Mouse (Mus musculus): ENCODE measurements around the gene Taok3. TPM values are rescaled to one million over a fixed set of nuclear protein-coding genes. Genes with fewer than 3 reads are reported as not detected.

Taok3 gene
- total and polyA plus RNA-seq, 3 experiments: 8.3 to 35.0 (median 17.4) TPM

DNA sequence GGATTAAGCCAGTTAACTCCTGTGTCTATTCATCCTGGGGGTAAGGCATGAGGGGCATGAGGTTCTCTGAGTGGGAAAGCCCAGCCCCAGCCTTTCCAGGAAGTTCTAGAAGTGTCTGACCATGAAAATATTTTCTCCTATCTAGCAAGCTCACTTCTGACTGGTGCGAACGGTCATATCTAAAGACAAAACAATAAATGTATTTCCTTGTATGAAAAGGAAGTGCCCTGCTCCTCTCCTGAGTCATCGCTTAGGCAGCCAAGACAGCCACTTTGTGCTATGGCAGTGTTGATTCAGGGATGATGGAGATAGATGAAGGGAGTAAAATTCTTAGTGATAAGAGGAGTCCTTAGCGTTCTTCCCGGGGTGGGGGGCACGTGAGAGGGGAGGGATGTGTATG lies 3.2 kb downstream of the Taok3 start:
- peaks cover 0 to 25% of the 10 kb centered on the region in 2 experiments; a peak in 2 of 4 replicates for H3K4me1 ChIP-seq (ENCODE audit: control insufficient read depth in 1 of 2, insufficient read depth in 2 of 2)
- in situ Hi-C loops (cut with MboI; ENCODE audit: low pct_ligation_motif_present, low pct_unique_long_range_greater_than_20kb, low sequenced_read_pairs): no loop called here

DNA sequence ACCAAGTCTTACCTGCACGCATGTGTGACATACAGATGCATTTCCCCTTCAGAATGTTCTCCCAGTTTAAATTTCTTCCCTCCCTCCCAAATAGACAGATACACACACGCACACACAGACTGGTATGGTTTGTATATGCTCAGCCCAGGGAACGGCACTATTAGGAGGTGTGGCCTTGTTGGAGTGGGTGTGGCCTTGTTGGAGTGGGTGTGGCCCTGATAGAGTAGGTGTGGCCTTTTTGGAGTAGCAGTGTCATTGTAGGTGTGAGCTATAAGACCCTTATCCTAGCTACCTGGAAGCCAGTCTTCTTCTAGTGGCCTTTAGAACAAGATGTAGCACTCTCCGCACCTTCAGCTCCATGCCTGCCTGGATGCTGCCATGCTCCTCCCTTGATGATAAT lies 3.9 kb downstream of the Taok3 start:
- H3K9ac ChIP-seq (ENCODE audit: insufficient read depth, low read depth): no peak overlapping the region
- H3K79me2 ChIP-seq (replicated peaks; ENCODE audit: control insufficient read depth, extremely low read depth, insufficient read depth, poor library complexity, severe bottlenecking): no peaks in the 10 kb centered on the region
- no peaks in the 10 kb centered on the region for H3K9me3 ChIP-seq (replicated peaks; ENCODE audit: low read length)
- H3K27ac ChIP-seq (ENCODE audit: insufficient read depth, low read depth): no peak overlapping the region
- peaks cover 0 to 23% of the 10 kb centered on the region in 2 experiments; a peak in 2 of 4 replicates for H3K4me1 ChIP-seq (ENCODE audit: control insufficient read depth in 1 of 2, insufficient read depth in 2 of 2)
- no peak for TF ChIP-seq GABPA (IDR thresholded peaks at IDR 0.05; ENCODE audit: insufficient replicate concordance, low read depth, low read length)
- no peak for TF ChIP-seq MXI1 (IDR thresholded peaks at IDR 0.05; ENCODE audit: low read depth, low read length)
- TF ChIP-seq MAZ (IDR thresholded peaks at IDR 0.05; ENCODE audit: low read depth, low read length): no peak
- no peak for TF ChIP-seq E2F4 (IDR thresholded peaks at IDR 0.05; ENCODE audit: insufficient replicate concordance, low read depth, low read length)
- no peak for TF ChIP-seq POLR2AphosphoS2 (IDR thresholded peaks at IDR 0.05; ENCODE audit: low read depth, low read length)
- no peak for TF ChIP-seq RCOR1 (conservative IDR thresholded peaks at IDR 0.05; ENCODE audit: low read depth, low read length)
- no peak for TF ChIP-seq ZMIZ1 (IDR thresholded peaks at IDR 0.05; ENCODE audit: low read depth, low read length)
- no peak for TF ChIP-seq BHLHE40 (IDR thresholded peaks at IDR 0.05; ENCODE audit: low read depth, low read length)
- TF ChIP-seq USF2 (conservative IDR thresholded peaks at IDR 0.05; ENCODE audit: low read depth, low read length): no peak
- TF ChIP-seq POLR2A (IDR thresholded peaks at IDR 0.05; ENCODE audit: low read depth, low read length): no peak
- TF ChIP-seq NRF1 (IDR thresholded peaks at IDR 0.05; ENCODE audit: low read depth, low read length): no peak
- in situ Hi-C loops (cut with MboI; ENCODE audit: low pct_ligation_motif_present, low pct_unique_long_range_greater_than_20kb, low sequenced_read_pairs): no loop called here
- H3K4me2 ChIP-seq (ENCODE audit: insufficient read depth, low read depth, poor library complexity, severe bottlenecking): no peak overlapping the region
- H3K4me3 ChIP-seq (replicated peaks in 1 of 3; ENCODE audit: low read depth in 2 of 3, low read length in 2 of 3, poor library complexity in 1 of 3): no peak overlapping the region
- peaks cover 6% of the 10 kb centered on the region for H3K27me3 ChIP-seq (replicated peaks)
- no peak for DNase-seq (ENCODE audit: extremely low read depth)
- dilution Hi-C loops (cut with MboI; ENCODE audit: extremely low pct_ligation_motif_present, extremely low pct_unique_long_range_greater_than_20kb, low sequenced_read_pairs): no loop called here
- H3K36me3 ChIP-seq (replicated peaks in 1 of 2; ENCODE audit: control insufficient read depth in 1 of 2, insufficient read depth in 1 of 2, low read length in 1 of 2): peaks cover 0 to 3% of the 10 kb centered on the region in 2 experiments

More for the DNA sequence above, 3.2 kb downstream of the Taok3 start:
- TF ChIP-seq ZC3H11A (IDR thresholded peaks at IDR 0.05; ENCODE audit: low read depth, low read length): no peak
- TF ChIP-seq MAX (IDR thresholded peaks at IDR 0.05; ENCODE audit: low read length): no peak
- no peak for TF ChIP-seq ZNF384 (IDR thresholded peaks at IDR 0.05; ENCODE audit: low read depth, low read length)
- no peak for TF ChIP-seq UBTF (IDR thresholded peaks at IDR 0.05; ENCODE audit: low read depth, low read length)
- TF ChIP-seq CHD1 (IDR thresholded peaks at IDR 0.05; ENCODE audit: low read depth, low read length): no peak
- no peak for TF ChIP-seq KAT2A (IDR thresholded peaks at IDR 0.05; ENCODE audit: insufficient replicate concordance, low read length)
- no peak for TF ChIP-seq EP300 (IDR thresholded peaks at IDR 0.05; ENCODE audit: low read length)
- TF ChIP-seq JUN (IDR thresholded peaks at IDR 0.05; ENCODE audit: insufficient read depth, low read depth, low read length): no peak
- TF ChIP-seq SMC3 (IDR thresholded peaks at IDR 0.05; ENCODE audit: low read depth, low read length): no peak
- no peak for TF ChIP-seq MAFK (IDR thresholded peaks at IDR 0.05; ENCODE audit: insufficient replicate concordance, low read length)
- TF ChIP-seq USF1 (IDR thresholded peaks at IDR 0.05; ENCODE audit: low read depth, low read length): no peak
- no peak for TF ChIP-seq IRF4 (IDR thresholded peaks at IDR 0.05; ENCODE audit: low read depth, low read length)
- no peak for TF ChIP-seq PAX5 (IDR thresholded peaks at IDR 0.05; ENCODE audit: low read length)
- no peak for TF ChIP-seq ETS1 (conservative IDR thresholded peaks at IDR 0.05; ENCODE audit: low read depth, low read length)
- no peak for TF ChIP-seq ELF1 (IDR thresholded peaks at IDR 0.05; ENCODE audit: low read depth, low read length)
- no peak for TF ChIP-seq SIN3A (IDR thresholded peaks at IDR 0.05; ENCODE audit: low read length)
- TF ChIP-seq TBP (conservative IDR thresholded peaks at IDR 0.05; ENCODE audit: low read depth, low read length): no peak
- TF ChIP-seq CHD2 (IDR thresholded peaks at IDR 0.05; ENCODE audit: low read length): no peak
- dilution Hi-C loops (cut with MboI; ENCODE audit: extremely low pct_ligation_motif_present, extremely low pct_unique_long_range_greater_than_20kb, low sequenced_read_pairs): no loop called here
- no peak for DNase-seq (ENCODE audit: extremely low read depth)
- H3K36me3 ChIP-seq (replicated peaks in 1 of 2; ENCODE audit: control insufficient read depth in 1 of 2, insufficient read depth in 1 of 2, low read length in 1 of 2): peaks cover 0 to 3% of the 10 kb centered on the region in 2 experiments
- no peak overlapping the region for H3K9ac ChIP-seq (ENCODE audit: insufficient read depth, low read depth)
- H3K27me3 ChIP-seq (replicated peaks): peaks cover 6% of the 10 kb centered on the region
- H3K9me3 ChIP-seq (replicated peaks; ENCODE audit: low read length): no peaks in the 10 kb centered on the region
- H3K79me2 ChIP-seq (replicated peaks; ENCODE audit: control insufficient read depth, extremely low read depth, insufficient read depth, poor library complexity, severe bottlenecking): no peaks in the 10 kb centered on the region
- no peak overlapping the region for H3K27ac ChIP-seq (ENCODE audit: insufficient read depth, low read depth)
- H3K4me3 ChIP-seq (replicated peaks in 1 of 3; ENCODE audit: low read depth in 2 of 3, low read length in 2 of 3, poor library complexity in 1 of 3): no peak overlapping the region
- H3K4me2 ChIP-seq (ENCODE audit: insufficient read depth, low read depth, poor library complexity, severe bottlenecking): no peak overlapping the region
